Mouse (Mus musculus) hindbrain, embryonic 11.5 days (tissue): Measurements from ENCODE around the gene Zfp263. TPM values are rescaled to one million over a fixed set of nuclear protein-coding genes. Genes with fewer than 3 reads are reported as not detected.

Experiments
- ATAC-seq: fragments of 200-750 bp; cut with Nextera tagmentation; 2 replicates; pipeline ENCODE4 v1.8.0; 2017; ENCODE audit warnings: mild to moderate bottlenecking, moderate TSS enrichment, moderate library complexity; ENCODE audit not compliant: low FRiP score
- DNase-seq: peaks from one replicate; pipeline ENCODE4 v3.0.0-alpha.2; 2015; ENCODE audit warnings: low spot score
- H3K27ac ChIP-seq: fragments of 300-500 bp; sonication (generic); 2 replicates; pipeline ENCODE4 v1.5.1; 2014; ENCODE audit warnings: mild to moderate bottlenecking, low read depth, low read length
- H3K27me3 ChIP-seq: fragments of 300-500 bp; sonication (generic); 2 replicates; pipeline ENCODE4 v1.6.1; 2014; ENCODE audit warnings: mild to moderate bottlenecking, low read length, moderate library complexity, mixed read lengths; ENCODE audit not compliant: control insufficient read depth, insufficient read depth
- H3K36me3 ChIP-seq: fragments of 300-500 bp; sonication (generic); 2 replicates; pipeline ENCODE4 v1.6.1; 2014; ENCODE audit warnings: mild to moderate bottlenecking, low read length, moderate library complexity, mixed read lengths; ENCODE audit not compliant: control insufficient read depth, insufficient read depth
- H3K4me1 ChIP-seq: fragments of 300-500 bp; sonication (generic); replicated peaks from 2 replicates; pipeline ENCODE4 v1.6.1; 2014; ENCODE audit warnings: low read length, mixed read lengths; ENCODE audit not compliant: control insufficient read depth, insufficient read depth
- H3K4me2 ChIP-seq: fragments of 300-500 bp; sonication (generic); replicated peaks from 2 replicates; pipeline ENCODE4 v1.6.1; 2014; ENCODE audit warnings: mild to moderate bottlenecking, low read depth, low read length
- H3K4me3 ChIP-seq: fragments of 300-500 bp; sonication (generic); 2 replicates; pipeline ENCODE4 v1.5.1; 2014; ENCODE audit warnings: low read depth, low read length
- H3K9ac ChIP-seq: fragments of 300-500 bp; sonication (generic); 2 replicates; pipeline ENCODE4 v1.6.1; 2014; ENCODE audit warnings: low read depth, low read length
- H3K9me3 ChIP-seq: fragments of 300-500 bp; sonication (generic); 2 replicates; pipeline ENCODE4 v1.6.1; 2016; ENCODE audit warnings: low read length; ENCODE audit not compliant: control insufficient read depth
- WGBS: fragments of 180-500 bp; shearing (Covaris S2); extraction: QIAGEN DNeasy Blood & Tissue Kit; methylation state at CpG from one replicate; pipeline ENCODE4 v1.1.7; 2014; 5-methylcytosine and 5-hydroxymethylcytosine counted together
- polyA plus RNA-seq: library from polyadenylated mRNA; unstranded; fragments of >200 nt; fragmentation: Nextera tagmentation; extraction: Ambion mirVana; gene quantifications from 2 replicates; pipeline ENCODE4 v1.2.1, GENCODE M21; 2014

Zfp263 gene
- polyA plus RNA-seq, 1 experiment from 2014 or later, result 28.9 TPM

DNA sequence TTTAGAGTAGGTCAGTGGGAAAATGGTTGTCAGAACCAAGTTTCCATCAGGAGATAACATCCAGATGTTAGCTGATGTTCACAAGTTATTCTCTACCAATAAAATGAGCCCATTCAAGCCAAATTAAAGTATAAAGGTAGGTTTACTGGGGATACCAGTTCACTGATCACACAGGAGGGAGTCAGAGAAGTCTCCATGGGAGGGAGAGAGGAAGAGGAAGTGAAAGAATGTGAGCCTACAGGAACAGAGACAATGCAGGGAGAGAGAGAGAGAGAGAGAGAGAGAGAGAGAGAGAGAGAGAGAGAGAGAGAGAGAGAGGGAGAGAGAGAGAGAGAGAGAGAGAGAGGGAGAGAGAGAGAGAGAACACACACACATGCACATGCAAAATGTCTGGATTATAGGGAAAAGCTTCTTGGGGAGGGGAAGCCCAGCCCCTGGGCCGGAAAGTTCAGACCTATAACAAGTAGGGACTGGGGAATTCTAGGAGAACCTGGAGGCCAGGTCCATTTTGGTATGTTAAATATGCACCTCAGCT is 10.6 kb upstream of the Zfp263 start:
- no peaks in the 10 kb centered on the region for H3K36me3 ChIP-seq
- no peaks in the 10 kb centered on the region for H3K4me1 ChIP-seq
- H3K4me3 ChIP-seq, result no peak overlapping the region
- no peaks in the 10 kb centered on the region for H3K9me3 ChIP-seq
- H3K9ac ChIP-seq, result no peak overlapping the region
- DNase-seq (no peak), ATAC-seq (no peak)
- 81% methylated on average over 1 of the region's 1 CpGs for WGBS
- H3K4me2 ChIP-seq, result no peak overlapping the region
- H3K27me3 ChIP-seq, result no peaks in the 10 kb centered on the region
- H3K27ac ChIP-seq, result no peak overlapping the region

DNA sequence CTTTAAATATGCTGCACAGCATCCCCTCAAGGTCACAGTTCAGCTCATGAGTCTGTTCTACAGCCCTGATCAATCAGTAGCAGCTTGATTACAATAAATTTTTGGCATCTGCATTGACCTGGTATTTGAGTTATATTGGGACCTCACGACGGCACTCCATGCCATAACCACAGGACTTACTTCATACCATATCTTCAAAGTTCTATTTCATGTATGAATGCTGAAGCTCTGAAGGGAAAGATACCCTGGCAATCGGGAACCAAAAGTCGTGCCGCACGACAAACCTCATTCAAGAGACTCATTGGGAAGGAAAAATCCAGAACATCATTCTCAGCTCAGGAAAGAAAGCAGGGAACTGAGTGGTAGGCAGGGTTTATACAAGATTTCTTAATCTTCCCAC is 1.4 kb upstream of the Zfp263 start:
- Histone ChIP-seq H3K4me2 (no peak overlapping the region), H3K27me3 (no peaks in the 10 kb centered on the region), H3K9me3 (no peaks in the 10 kb centered on the region), H3K36me3 (0 out of 2 replicates have a peak, but pooled peaks cover 4% of the 10 kb centered on the region), H3K4me1 (peaks cover 9% of the 10 kb centered on the region; the same call in 1 of the 2 replicates), H3K27ac (no peak overlapping the region), H3K4me3 (no peak overlapping the region), H3K9ac (no peak overlapping the region)
- ATAC-seq (no peak), DNase-seq (no peak)
- WGBS, result 97% methylated on average over 6 of the region's 6 CpGs

DNA sequence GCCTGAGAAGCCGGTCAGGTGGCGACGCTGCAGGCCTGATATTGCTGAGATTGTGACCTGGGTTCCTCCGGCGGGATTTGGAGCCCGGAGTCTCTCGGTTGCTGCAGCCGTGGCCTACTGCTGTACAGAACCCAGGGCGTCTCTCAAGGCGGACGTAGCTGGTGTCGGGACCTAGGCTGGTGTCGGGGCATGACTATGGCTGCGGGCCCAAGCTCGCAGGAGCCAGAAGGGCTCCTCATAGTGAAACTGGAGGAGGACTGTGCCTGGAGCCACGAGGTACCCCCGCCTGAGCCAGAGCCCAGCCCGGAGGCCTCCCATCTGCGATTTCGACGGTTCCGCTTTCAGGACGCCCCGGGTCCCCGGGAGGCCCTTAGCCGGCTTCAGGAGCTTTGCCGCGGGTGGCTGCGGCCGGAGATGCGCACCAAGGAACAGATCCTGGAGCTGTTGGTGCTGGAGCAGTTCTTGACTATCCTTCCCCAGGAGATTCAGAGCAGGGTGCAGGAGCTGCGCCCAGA is 350 bp downstream of the Zfp263 start:
- peak overlapping the region; percentile 63 for H3K4me2 ChIP-seq
- H3K27ac ChIP-seq, result peak overlapping the region; percentile 37; the same call in 1 of the 2 replicates
- peaks cover 9% of the 10 kb centered on the region; the same call in 1 of the 2 replicates for H3K4me1 ChIP-seq
- under 1% methylated on average over 32 of the region's 32 CpGs for WGBS
- DNase-seq (no peak), ATAC-seq (peak; percentile 71)
- H3K4me3 ChIP-seq, result peak overlapping the region; percentile 58
- H3K36me3 ChIP-seq, result peaks cover 19% of the 10 kb centered on the region
- peaks cover 12% of the 10 kb centered on the region; the same call in 1 of the 2 replicates for H3K9me3 ChIP-seq
- peak overlapping the region; percentile 65 for H3K9ac ChIP-seq
- H3K27me3 ChIP-seq, result no peaks in the 10 kb centered on the region

DNA sequence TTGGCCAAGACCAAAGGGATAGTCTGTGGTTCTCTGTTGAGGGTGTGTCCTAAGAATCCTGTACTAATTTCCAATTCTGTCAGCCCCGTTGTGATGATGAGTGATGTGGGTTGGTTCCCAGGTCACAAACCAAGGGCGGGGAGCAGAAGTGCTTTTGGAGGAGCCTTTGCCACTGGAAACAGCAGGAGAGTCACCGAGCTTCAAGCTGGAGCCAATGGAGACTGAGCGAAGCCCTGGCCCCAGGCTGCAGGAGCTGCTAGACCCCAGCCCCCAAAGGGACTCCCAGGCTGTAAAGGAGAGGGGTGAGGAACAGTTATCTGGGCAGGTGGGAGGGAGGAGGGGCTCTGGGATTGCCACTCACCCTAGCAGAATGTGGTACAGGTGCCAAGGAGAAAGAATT is 1.8 kb downstream of the Zfp263 start:
- Histone ChIP-seq H3K4me1 (peaks cover 9% of the 10 kb centered on the region; the same call in 1 of the 2 replicates), H3K36me3 (peaks cover 30% of the 10 kb centered on the region), H3K9me3 (peaks cover 14% of the 10 kb centered on the region; the same call in 1 of the 2 replicates), H3K4me3 (0 out of 2 replicates have a peak overlapping the region, but pooled peaks have one; percentile 2), H3K27me3 (no peaks in the 10 kb centered on the region), H3K27ac (no peak overlapping the region), H3K9ac (no peak overlapping the region), H3K4me2 (peak overlapping the region; percentile 63)
- no peak for DNase-seq
- 90% methylated on average over 4 of the region's 4 CpGs for WGBS
- ATAC-seq, result no peak

DNA sequence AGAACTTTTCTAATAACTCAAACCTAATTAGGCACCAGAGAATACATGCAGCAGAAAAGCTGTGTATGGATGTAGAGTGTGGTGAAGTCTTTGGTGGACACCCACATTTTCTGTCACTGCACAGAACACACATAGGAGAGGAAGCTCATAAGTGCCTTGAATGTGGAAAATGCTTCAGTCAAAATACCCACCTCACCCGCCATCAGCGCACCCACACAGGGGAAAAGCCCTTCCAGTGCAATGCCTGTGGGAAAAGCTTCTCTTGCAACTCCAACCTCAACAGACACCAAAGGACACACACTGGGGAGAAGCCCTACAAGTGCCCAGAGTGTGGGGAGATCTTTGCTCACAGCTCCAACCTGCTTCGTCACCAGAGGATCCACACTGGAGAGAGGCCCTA is 5.1 kb downstream of the Zfp263 start:
- Histone ChIP-seq H3K27ac (no peak overlapping the region), H3K36me3 (peaks cover 40% of the 10 kb centered on the region), H3K27me3 (no peaks in the 10 kb centered on the region), H3K4me2 (no peak overlapping the region), H3K4me1 (peaks cover 9% of the 10 kb centered on the region; the same call in 1 of the 2 replicates), H3K4me3 (no peak overlapping the region), H3K9me3 (peaks cover 14% of the 10 kb centered on the region; the same call in 1 of the 2 replicates), H3K9ac (no peak overlapping the region)
- WGBS, result 95% methylated on average over 3 of the region's 3 CpGs
- ATAC-seq (no peak), DNase-seq (no peak)

DNA sequence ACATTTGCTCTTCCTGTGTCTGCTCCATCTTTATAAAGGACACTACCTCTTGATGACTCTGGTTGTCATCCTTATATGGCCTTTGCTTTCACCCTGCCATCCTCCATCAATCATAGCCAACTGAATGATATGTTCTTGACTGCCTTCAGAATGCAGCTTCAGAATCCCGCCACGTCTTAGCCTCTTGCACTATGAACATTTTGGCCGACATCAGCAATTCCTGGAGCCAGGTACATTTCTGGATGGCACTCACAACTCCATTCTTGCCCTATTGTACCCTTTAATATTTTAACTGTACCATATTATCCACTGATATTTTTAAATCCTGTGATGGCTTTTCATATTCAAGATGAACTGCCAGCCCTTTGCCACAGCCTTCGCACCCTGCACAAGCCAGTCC is 27.7 kb downstream of the Zfp263 start:
- no peak overlapping the region for H3K4me2 ChIP-seq
- H3K4me3 ChIP-seq, result no peak overlapping the region
- no peaks in the 10 kb centered on the region for H3K36me3 ChIP-seq
- no peaks in the 10 kb centered on the region for H3K9me3 ChIP-seq
- ATAC-seq (no peak), DNase-seq (no peak)
- H3K4me1 ChIP-seq, result no peaks in the 10 kb centered on the region
- H3K27ac ChIP-seq, result no peak overlapping the region
- WGBS, result 91% methylated on average over 4 of the region's 4 CpGs
- no peaks in the 10 kb centered on the region for H3K27me3 ChIP-seq
- no peak overlapping the region for H3K9ac ChIP-seq

GRCm38 (mm10) chr16:3776365-3776764 is 32.5 kb downstream of the Zfp263 start:
- 76% methylated on average over 3 of the region's 3 CpGs for WGBS
- Histone ChIP-seq H3K4me3 (no peak overlapping the region), H3K9me3 (no peaks in the 10 kb centered on the region), H3K36me3 (no peaks in the 10 kb centered on the region), H3K4me1 (no peaks in the 10 kb centered on the region), H3K27ac (no peak overlapping the region), H3K9ac (no peak overlapping the region), H3K27me3 (no peaks in the 10 kb centered on the region), H3K4me2 (no peak overlapping the region)
- no peak for DNase-seq
- ATAC-seq, result no peak

GRCm38 (mm10) chr16:3777986-3778385 is 34.1 kb downstream of the Zfp263 start:
- WGBS, result 72% methylated on average over 3 of the region's 3 CpGs
- ATAC-seq (no peak), DNase-seq (no peak)
- Histone ChIP-seq H3K4me3 (no peak overlapping the region), H3K9ac (no peak overlapping the region), H3K36me3 (no peaks in the 10 kb centered on the region), H3K9me3 (no peaks in the 10 kb centered on the region), H3K4me1 (no peaks in the 10 kb centered on the region), H3K27me3 (no peaks in the 10 kb centered on the region), H3K27ac (no peak overlapping the region), H3K4me2 (no peak overlapping the region)

DNA sequence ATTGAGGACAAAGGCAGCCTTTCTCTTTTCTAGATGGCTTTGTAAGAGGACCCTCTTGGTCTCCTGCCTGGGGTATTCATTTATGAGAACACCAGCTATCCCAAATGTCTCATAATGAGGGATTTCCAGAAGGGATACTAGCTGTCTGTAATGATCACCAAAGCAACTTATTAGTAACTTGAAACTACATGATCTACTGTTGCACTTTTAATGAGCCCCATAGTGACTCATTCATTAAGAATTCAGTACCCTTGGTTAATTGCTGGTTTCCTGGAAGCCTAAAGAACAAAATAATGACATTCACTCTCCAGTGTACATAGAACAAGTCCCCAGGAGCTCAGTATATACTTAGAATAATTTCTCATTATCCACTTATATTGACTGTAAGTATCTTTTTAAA is 37.3 kb downstream of the Zfp263 start:
- no peaks in the 10 kb centered on the region for H3K27me3 ChIP-seq
- H3K27ac ChIP-seq, result no peak overlapping the region
- no peak overlapping the region for H3K4me2 ChIP-seq
- no peaks in the 10 kb centered on the region for H3K9me3 ChIP-seq
- H3K36me3 ChIP-seq, result no peaks in the 10 kb centered on the region
- H3K4me3 ChIP-seq, result no peak overlapping the region
- no peak for ATAC-seq
- no peak overlapping the region for H3K9ac ChIP-seq
- no peaks in the 10 kb centered on the region for H3K4me1 ChIP-seq
- no peak for DNase-seq
